In the genomic region with DNA sequence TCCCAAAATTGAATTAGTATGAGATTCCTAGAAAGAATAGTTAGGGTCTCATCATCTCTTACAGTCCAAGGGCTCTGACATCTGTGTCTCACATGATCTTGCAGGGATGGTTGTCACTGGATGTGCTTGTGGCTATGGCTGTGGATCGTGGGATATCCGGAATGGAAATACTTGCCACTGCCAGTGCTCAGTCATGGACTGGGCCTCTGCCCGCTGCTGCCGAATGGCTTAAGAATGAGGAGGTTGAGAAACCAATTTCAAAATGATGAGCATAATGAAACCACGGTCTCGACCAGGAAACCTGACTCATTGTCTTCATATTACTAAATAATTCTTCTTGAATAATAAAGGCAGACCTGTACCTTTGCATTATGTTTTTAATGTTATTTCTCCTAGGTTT, we compare ENCODE assay signal across 20 mouse cellular contexts. TPM values are rescaled to one million over a fixed set of nuclear protein-coding genes. Genes with fewer than 3 reads are reported as not detected.
"Had no signal": no experiment of that assay in that cellular context is flagged by ENCODE, and none has a peak within 500 bp of the region (broad histone marks: within the 10 kb centered on the region; RNA-seq: fewer than 3 reads in every experiment).

No protein-coding gene starts in this region.

- H3K4me2 ChIP-seq: kidney, embryonic 15.5 days; limb, embryonic 12.5 days; liver, embryonic 15.5 days; lung, embryonic 15.5 days; midbrain, embryonic 13.5 days; neural tube, embryonic 12.5 days had no signal

- H3K4me1 ChIP-seq: kidney, embryonic 15.5 days; limb, embryonic 12.5 days; liver, embryonic 15.5 days; lung, embryonic 15.5 days; midbrain, embryonic 13.5 days; neural tube, embryonic 12.5 days had no signal

- H3K27me3 ChIP-seq: kidney, embryonic 15.5 days; limb, embryonic 12.5 days; liver, embryonic 15.5 days; lung, embryonic 15.5 days; midbrain, embryonic 13.5 days; neural tube, embryonic 12.5 days had no signal

- ATAC-seq: midbrain, embryonic 13.5 days had no signal

- H3K27ac ChIP-seq: kidney, embryonic 15.5 days; limb, embryonic 12.5 days; liver, embryonic 15.5 days; lung, embryonic 15.5 days; macrophage; midbrain, embryonic 13.5 days; neural tube, embryonic 12.5 days had no signal

- H3K36me3 ChIP-seq: kidney, embryonic 15.5 days; limb, embryonic 12.5 days; liver, embryonic 15.5 days; lung, embryonic 15.5 days; midbrain, embryonic 13.5 days; neural tube, embryonic 12.5 days had no signal

- H3K4me3 ChIP-seq: kidney, embryonic 15.5 days; limb, embryonic 12.5 days; liver, embryonic 15.5 days; lung, embryonic 15.5 days; midbrain, embryonic 13.5 days; myocyte; neural tube, embryonic 12.5 days had no signal

- DNase-seq: kidney, adult 2 months; kidney, postnatal 14 days; liver; lung, postnatal 14 days; retina, postnatal 1 day; right cerebral cortex, postnatal 4 days; spleen, adult 18-20 months; thymus, adult 18-20 months; thymus, postnatal 14 days had no signal

- H3K9ac ChIP-seq: kidney, embryonic 15.5 days; limb, embryonic 12.5 days; liver, embryonic 15.5 days; lung, embryonic 15.5 days; midbrain, embryonic 13.5 days; neural tube, embryonic 12.5 days had no signal

- H3K9me3 ChIP-seq: kidney, embryonic 15.5 days; limb, embryonic 12.5 days; liver, embryonic 15.5 days; lung, embryonic 15.5 days; midbrain, embryonic 13.5 days; neural tube, embryonic 12.5 days had no signal

RNA-seq across cellular contexts. Expression of a gene that starts 1.9 kb away (rescaled TPM):
- total RNA-seq: left cerebral cortex, postnatal 36 days; midbrain, postnatal 0 days had no signal
- polyA plus RNA-seq: kidney, adult 2 months; kidney, embryonic 15.5 days; limb, embryonic 12.5 days; liver, embryonic 15.5 days; macrophage; midbrain, embryonic 13.5 days; midbrain, postnatal 0 days; myocyte; neural tube, embryonic 12.5 days; stomach, embryonic 14.5 days had no signal

RNA-seq across cellular contexts. Expression of a gene that starts 23.8 kb away (rescaled TPM):
- total RNA-seq: left cerebral cortex, postnatal 36 days; midbrain, postnatal 0 days had no signal
- polyA plus RNA-seq: kidney, embryonic 15.5 days; limb, embryonic 12.5 days; liver, embryonic 15.5 days; macrophage; midbrain, embryonic 13.5 days; midbrain, postnatal 0 days; myocyte; neural tube, embryonic 12.5 days had no signal

RNA-seq across cellular contexts. Expression of a gene that starts 46.7 kb away (rescaled TPM):
- polyA plus RNA-seq: kidney, embryonic 15.5 days; limb, embryonic 12.5 days; liver, embryonic 15.5 days; macrophage; midbrain, postnatal 0 days; myocyte; neural tube, embryonic 12.5 days had no signal

RNA-seq across cellular contexts. Expression of a gene that starts 53.9 kb away (rescaled TPM):
- total RNA-seq: left cerebral cortex, postnatal 36 days; midbrain, postnatal 0 days had no signal
- polyA plus RNA-seq: limb, embryonic 12.5 days; myocyte had no signal
